Mouse (Mus musculus): ENCODE results near the gene Aldoart1.

The Aldoart1 gene

GRCm38 (mm10) chr4:72852534-72852933, at the start of gene Aldoart1:
Gene Aldoart1 (minus strand): TSS chr4:72852634.
- DNase-seq, result no peak

GRCm38 (mm10) chr4:72901566-72901965, 49.1 kb upstream of the Aldoart1 start:
- DNase-seq, result peak; percentile 3

GRCm38 (mm10) chr4:72865371-72866075, 13.1 kb upstream of the Aldoart1 start:
- no peak for DNase-seq

GRCm38 (mm10) chr4:72844276-72844675, 8.2 kb downstream of the Aldoart1 start:
- DNase-seq, result no peak

GRCm38 (mm10) chr4:72843025-72843424, 9.4 kb downstream of the Aldoart1 start:
- DNase-seq, result no peak

- DNase-seq, result no peak
Observed at GRCm38 (mm10) chr4:72836430-72836829, 16.0 kb downstream of the Aldoart1 start.

- DNase-seq, result no peak
Observed at GRCm38 (mm10) chr4:72835400-72835799, 17.0 kb downstream of the Aldoart1 start.

- DNase-seq, result no peak
Observed at GRCm38 (mm10) chr4:72800816-72801215, 51.6 kb downstream of the Aldoart1 start.
